Mouse (Mus musculus) kidney, postnatal 36 days (tissue): Measurements from ENCODE around the gene Mmadhc.

Experiments used
- DNase-seq, 2 experiments: peaks; one replicate each; pipeline ENCODE4 v3.0.0; 2021 to 2022; ENCODE audit warnings: mixed read lengths in 2 of 2

The Mmadhc gene

GRCm38 (mm10) chr2:50296109-50296986 is at the start of gene Mmadhc:
Mmadhc (minus strand) TSS chr2:50296801.
- peak; percentile 97 to 98 for DNase-seq

GRCm38 (mm10) chr2:50343598-50343997 is 47.0 kb upstream of the Mmadhc start:
- DNase-seq = no peak

- DNase-seq = no peak
Measured at GRCm38 (mm10) chr2:50339061-50339460, 42.5 kb upstream of the Mmadhc start.

- no peak for DNase-seq
Measured at GRCm38 (mm10) chr2:50337596-50337995, 41.0 kb upstream of the Mmadhc start.

GRCm38 (mm10) chr2:50331716-50332270 is 35.2 kb upstream of the Mmadhc start:
- DNase-seq = no peak

- no peak for DNase-seq
Measured at GRCm38 (mm10) chr2:50328181-50328580, 31.6 kb upstream of the Mmadhc start.

- DNase-seq = no peak
Measured at GRCm38 (mm10) chr2:50324799-50325198, 28.2 kb upstream of the Mmadhc start.

- DNase-seq = peak; percentile 52 to 75
Measured at GRCm38 (mm10) chr2:50306663-50307320, 10.2 kb upstream of the Mmadhc start.

GRCm38 (mm10) chr2:50304824-50305577 is 8.4 kb upstream of the Mmadhc start:
- DNase-seq = peak; percentile 38 to 80

GRCm38 (mm10) chr2:50296987-50297350 is 368 bp upstream of the Mmadhc start:
- no peak for DNase-seq

GRCm38 (mm10) chr2:50295562-50295961 is 1.0 kb downstream of the Mmadhc start:
- DNase-seq = no peak

- DNase-seq = no peak
Measured at GRCm38 (mm10) chr2:50294084-50294483, 2.5 kb downstream of the Mmadhc start.

GRCm38 (mm10) chr2:50293572-50293971 is 3.0 kb downstream of the Mmadhc start:
- DNase-seq = peak in 1 of 2 experiments; percentile 19

GRCm38 (mm10) chr2:50291901-50292300 is 4.7 kb downstream of the Mmadhc start:
- no peak for DNase-seq

GRCm38 (mm10) chr2:50290754-50291153 is 5.8 kb downstream of the Mmadhc start:
- no peak for DNase-seq

GRCm38 (mm10) chr2:50284781-50285180 is 11.8 kb downstream of the Mmadhc start:
- DNase-seq = peak in 1 of 2 experiments; percentile 84

GRCm38 (mm10) chr2:50284040-50284439 is 12.6 kb downstream of the Mmadhc start:
- peak; percentile 74 to 93 for DNase-seq

GRCm38 (mm10) chr2:50276715-50277114 is 19.9 kb downstream of the Mmadhc start:
- DNase-seq = no peak

GRCm38 (mm10) chr2:50273415-50273814 is 23.2 kb downstream of the Mmadhc start:
- DNase-seq = peak; percentile 51 to 76

- DNase-seq = peak in 1 of 2 experiments; percentile 35
Measured at GRCm38 (mm10) chr2:50272165-50272564, 24.4 kb downstream of the Mmadhc start.

GRCm38 (mm10) chr2:50268514-50268913 is 28.1 kb downstream of the Mmadhc start:
- DNase-seq = no peak

- no peak for DNase-seq
Measured at GRCm38 (mm10) chr2:50267046-50267445, 29.6 kb downstream of the Mmadhc start.

- DNase-seq = no peak
Measured at GRCm38 (mm10) chr2:50265215-50265785, 31.3 kb downstream of the Mmadhc start.
